Mouse (Mus musculus): ENCODE data around the gene Sik2.

Sik2 gene

DNA sequence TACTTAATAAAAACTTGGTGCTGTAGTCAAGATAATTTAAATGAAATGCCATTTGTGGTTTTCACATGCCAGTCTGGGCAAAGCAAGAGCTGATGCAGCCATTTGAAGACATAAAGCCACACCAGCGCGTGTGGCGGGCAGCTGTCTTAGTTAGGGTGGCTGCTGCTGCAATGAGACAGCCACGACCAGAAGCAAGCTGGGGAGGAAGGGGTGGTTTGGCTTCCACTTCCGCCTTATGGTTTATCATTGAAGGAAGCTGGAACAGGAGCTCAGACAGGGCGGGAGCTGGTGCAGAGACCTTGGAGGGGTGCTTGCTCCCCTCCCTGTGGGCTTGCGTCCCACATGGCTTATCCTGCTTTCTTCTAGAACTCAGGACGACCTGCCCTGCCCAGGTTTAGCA, 143.1 kb downstream of the Sik2 start:
- DNase-seq (ENCODE audit: low read depth, low spot score): no peak

- no peak for DNase-seq (ENCODE audit: low read depth, low spot score)
These were observed 144.0 kb downstream of the Sik2 start for GRCm38 (mm10) chr9:50864877-50865276.

- no peak for DNase-seq (ENCODE audit: low read depth, low spot score)
These were observed 145.0 kb downstream of the Sik2 start for GRCm38 (mm10) chr9:50863824-50864223.

- DNase-seq (ENCODE audit: low read depth, low spot score): no peak
These were observed 147.6 kb downstream of the Sik2 start for GRCm38 (mm10) chr9:50861119-50861839.

DNA sequence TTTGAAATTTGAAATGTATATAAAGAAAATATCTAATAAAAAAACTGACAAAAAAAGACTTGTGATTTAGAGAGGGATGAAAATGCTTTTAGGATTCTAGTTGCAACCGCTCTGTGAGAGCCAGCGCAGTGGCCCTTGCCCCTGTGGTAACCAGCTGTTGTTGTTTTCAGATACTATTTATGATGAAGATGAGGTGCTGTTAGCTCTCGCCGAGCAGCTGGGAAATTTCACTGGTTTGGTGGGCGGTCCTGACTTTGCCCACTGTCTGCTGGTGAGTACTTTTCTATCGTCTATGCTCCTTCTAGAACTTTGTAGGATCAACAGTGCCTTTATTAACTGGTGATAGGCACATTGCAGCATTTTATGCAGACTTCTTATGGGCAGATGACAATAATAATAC, 150.2 kb downstream of the Sik2 start:
- no peak for DNase-seq (ENCODE audit: low read depth, low spot score)

DNA sequence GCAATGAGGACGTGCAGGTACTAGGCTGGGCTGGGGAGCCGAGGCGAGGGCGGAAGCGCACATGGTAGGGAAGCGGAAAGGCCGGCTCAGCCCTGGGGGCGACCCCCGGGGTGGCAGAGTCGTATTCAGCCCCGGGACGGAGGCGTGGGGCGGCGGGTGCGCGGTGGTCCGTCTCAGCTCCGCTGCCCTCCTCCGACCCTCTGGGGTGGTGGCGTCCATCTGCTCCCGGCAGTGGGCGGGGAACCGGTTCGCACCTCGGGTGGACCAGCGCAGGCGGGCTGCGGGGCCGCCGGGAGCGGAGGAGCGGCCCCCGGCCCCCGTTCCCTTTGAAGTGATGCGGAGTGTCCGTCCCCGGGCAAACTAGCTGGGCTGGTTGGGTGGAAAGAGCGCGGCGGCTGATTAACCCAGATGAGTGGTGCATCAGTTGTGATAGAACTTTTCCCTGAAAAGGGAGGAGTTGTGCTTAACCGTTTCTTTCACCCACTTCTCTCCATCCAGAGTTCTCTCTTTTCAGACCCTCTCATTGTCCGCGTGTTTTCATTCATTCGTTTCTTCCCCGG, 151.7 kb downstream of the Sik2 start:
- DNase-seq (ENCODE audit: low read depth, low spot score): no peak

- peak; percentile 66 for DNase-seq (ENCODE audit: low read depth, low spot score)
These were observed 152.4 kb downstream of the Sik2 start for GRCm38 (mm10) chr9:50856341-50857081.

DNA sequence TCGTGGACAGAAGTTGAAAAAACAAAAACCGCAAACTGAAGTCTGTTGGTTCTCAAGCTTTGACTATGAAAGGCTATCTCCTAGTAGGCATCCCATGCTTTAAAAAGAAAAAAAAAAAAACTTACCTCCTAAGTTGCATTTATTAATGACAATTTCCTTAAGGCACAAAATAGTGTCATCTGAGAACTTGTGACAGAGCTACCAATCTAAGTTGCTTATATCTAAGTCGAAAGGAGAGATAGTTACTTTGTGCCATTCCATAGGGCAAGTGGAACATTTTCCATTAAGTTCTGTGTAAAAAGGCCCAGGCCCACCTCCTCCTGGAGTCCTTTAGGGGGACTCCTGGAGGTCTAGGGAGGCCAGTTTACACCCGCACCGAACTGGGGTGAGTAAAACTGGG, 153.1 kb downstream of the Sik2 start:
- no peak for DNase-seq (ENCODE audit: low read depth, low spot score)

DNA sequence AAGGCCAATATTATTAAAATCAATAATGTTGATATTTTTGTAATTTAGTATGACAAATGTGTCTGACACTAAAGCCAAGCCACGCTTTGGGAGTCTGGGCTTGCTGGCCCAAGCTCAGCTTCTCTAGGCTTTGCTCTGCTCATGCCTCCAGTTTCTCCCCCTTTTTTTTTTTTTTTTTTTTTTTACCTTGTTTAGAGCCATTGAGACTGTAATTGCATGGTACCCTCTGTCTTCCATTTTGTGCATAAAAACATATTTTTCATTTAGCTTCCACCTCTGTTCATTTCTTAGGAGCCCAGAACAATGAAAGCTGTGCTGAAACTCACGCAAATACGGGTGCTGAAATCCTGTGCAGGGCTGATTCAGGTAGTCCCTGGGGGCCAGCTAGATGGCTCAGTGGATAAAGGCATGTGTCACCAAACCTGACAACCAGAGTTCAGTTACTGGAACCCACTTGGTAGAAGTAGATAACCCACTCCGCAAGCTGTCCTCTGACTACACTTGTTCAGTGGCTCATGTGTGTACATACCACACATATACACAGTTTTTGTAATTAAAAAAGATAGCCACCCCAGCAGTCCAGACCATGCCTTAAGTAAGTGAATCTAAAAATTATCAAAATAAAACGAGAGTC, 153.6 kb downstream of the Sik2 start:
- no peak for DNase-seq (ENCODE audit: low read depth, low spot score)

- no peak for DNase-seq (ENCODE audit: low read depth, low spot score)
These were observed 154.5 kb downstream of the Sik2 start for GRCm38 (mm10) chr9:50854376-50854775.

- DNase-seq (ENCODE audit: low read depth, low spot score): no peak
These were observed 156.1 kb downstream of the Sik2 start for GRCm38 (mm10) chr9:50852634-50853349.

- DNase-seq (ENCODE audit: low read depth, low spot score): no peak
These were observed 158.2 kb downstream of the Sik2 start for GRCm38 (mm10) chr9:50850713-50851112.

DNA sequence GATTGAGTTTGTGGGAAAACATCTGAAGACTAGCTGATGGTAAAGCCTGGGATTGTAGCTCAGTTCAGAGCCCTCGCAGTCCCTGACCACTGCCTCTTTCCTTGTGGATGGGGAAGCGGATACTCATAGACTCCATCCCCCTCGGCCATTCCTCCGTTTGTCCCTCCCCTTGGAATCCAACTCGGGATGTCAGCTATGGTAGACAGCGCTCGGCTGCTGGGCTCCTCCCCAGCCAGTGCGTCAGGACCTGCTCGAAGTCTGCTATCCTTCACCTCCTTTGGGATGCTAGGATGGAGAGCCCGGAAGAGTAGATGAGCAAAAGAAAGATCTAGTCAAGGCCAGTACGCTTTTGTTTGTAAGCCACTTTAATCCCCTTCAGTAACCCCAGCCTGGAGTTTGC, 158.6 kb downstream of the Sik2 start:
- no peak for DNase-seq (ENCODE audit: low read depth, low spot score)

DNA sequence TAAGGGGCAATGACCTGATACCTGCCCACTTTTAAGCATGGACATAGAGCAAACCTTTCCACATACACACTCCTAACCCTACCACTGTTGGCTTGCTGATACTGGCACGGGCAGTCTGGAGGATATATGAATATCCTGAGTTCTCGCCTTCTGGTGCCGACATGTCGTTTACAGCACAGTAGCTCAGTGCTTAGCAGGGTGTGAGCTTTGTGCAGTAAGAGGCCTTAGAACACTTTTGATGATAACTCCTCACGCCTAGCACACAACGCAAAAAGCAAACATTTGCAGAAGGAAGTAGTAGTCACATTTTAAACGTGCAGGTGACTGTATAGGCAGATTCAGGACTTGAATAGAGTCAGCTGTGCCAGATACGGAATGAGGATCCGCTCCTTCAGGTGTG, 159.1 kb downstream of the Sik2 start:
- no peak for DNase-seq (ENCODE audit: low read depth, low spot score)

DNA sequence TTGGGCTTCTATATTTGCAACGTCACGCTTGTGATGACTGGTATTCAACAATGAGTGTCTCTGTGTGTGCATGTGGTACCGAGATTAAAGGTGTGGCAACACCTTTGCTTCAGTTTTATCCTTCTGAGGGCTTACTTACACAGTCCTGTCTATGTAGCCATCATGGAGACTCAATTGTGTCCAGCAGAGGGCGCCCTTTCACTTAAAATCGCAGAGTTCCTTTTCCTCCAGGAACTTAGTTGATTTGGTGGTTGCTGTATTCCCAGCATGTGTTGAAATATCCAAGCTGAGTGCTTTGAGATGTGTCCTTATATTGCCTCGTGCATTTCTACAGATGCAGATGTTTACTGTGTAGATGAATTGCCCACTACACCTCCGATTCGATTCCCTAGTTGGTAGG, 159.6 kb downstream of the Sik2 start:
- DNase-seq (ENCODE audit: low read depth, low spot score): peak; percentile 52

DNA sequence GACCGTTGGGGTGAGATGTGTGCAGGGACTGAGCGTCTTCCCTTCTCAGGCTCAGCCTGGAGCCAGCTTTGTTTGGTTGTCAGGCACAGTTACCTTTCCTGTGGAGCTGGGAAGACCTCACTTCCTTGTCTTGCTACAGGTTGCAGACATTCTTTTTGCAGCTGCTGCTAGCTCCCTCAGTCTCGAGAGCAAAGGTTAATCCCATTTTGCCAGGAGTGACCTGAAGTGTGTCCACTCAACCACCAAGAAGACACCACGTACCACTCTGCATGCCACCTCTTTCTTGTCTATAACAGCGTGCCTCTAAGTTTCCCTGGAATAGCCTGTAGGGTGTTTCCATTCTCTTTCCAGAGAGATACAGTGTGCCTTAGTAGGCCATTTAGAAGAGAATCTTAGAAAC, 160.1 kb downstream of the Sik2 start:
- no peak for DNase-seq (ENCODE audit: low read depth, low spot score)

GRCm38 (mm10) chr9:50847606-50848368, 161.1 kb downstream of the Sik2 start:
- no peak for DNase-seq (ENCODE audit: low read depth, low spot score)

- DNase-seq (ENCODE audit: low read depth, low spot score): no peak
These were observed 161.7 kb downstream of the Sik2 start for GRCm38 (mm10) chr9:50847133-50847532.

- DNase-seq (ENCODE audit: low read depth, low spot score): no peak
These were observed 163.3 kb downstream of the Sik2 start for GRCm38 (mm10) chr9:50845547-50845946.

GRCm38 (mm10) chr9:50845081-50845480, 163.8 kb downstream of the Sik2 start, which contains the start of gene Ppp2r1b:
Gene Ppp2r1b (plus strand): TSS chr9:50845301.
- DNase-seq (ENCODE audit: low read depth, low spot score): no peak

Data from WW6 (cell line).